Mouse (Mus musculus) kidney, adult 2 months (tissue): ENCODE data around the gene Ddx23. TPM values are rescaled to one million over a fixed set of nuclear protein-coding genes. Genes with fewer than 3 reads are reported as not detected.

Experiments
- DNase-seq: peaks from one replicate; pipeline ENCODE4 v3.0.0; 2021
- H3K27ac ChIP-seq: fragments of 200-500 bp; 2 replicates; pipeline ENCODE4 v1.5.1; 2012; ENCODE audit warnings: low read depth, low read length, control low read depth, inconsistent platforms; ENCODE audit not compliant: insufficient read depth
- H3K27me3 ChIP-seq: fragments of 200-500 bp; replicated peaks from 2 replicates; pipeline ENCODE4 v1.6.1; 2012; ENCODE audit warnings: mild to moderate bottlenecking, moderate library complexity, low read length, inconsistent platforms; ENCODE audit not compliant: control insufficient read depth, insufficient read depth
- H3K36me3 ChIP-seq: fragments of 200-500 bp; 2 replicates; pipeline ENCODE4 v1.6.1; 2012; ENCODE audit warnings: mild to moderate bottlenecking, moderate library complexity, low read length, inconsistent platforms; ENCODE audit not compliant: control insufficient read depth, insufficient read depth
- H3K4me1 ChIP-seq: fragments of 200-500 bp; 2 replicates; pipeline ENCODE4 v1.6.1; 2011; ENCODE audit warnings: low read length; ENCODE audit not compliant: control insufficient read depth, insufficient read depth
- H3K4me3 ChIP-seq: fragments of 200-500 bp; 2 replicates; pipeline ENCODE4 v1.5.1; 2011; ENCODE audit warnings: mild to moderate bottlenecking, low read depth, low read length, control low read depth; ENCODE audit not compliant: insufficient read depth
- CTCF ChIP-seq: fragments of 200-500 bp; conservative IDR thresholded peaks from 2 replicates; pipeline ENCODE4 v1.5.1; 2011; ENCODE audit warnings: low read depth, mild to moderate bottlenecking, control low read depth, low read length, moderate library complexity, mixed read lengths; ENCODE audit not compliant: insufficient read depth, insufficient read length
- POLR2A ChIP-seq: fragments of 200-500 bp; IDR thresholded peaks from one replicate; pipeline ENCODE4 v1.6.1; 2011; ENCODE audit warnings: low read depth, low read length, control low read depth
- WGBS: fragments of 180-500 bp; shearing (Covaris S2); methylation state at CpG from one replicate; pipeline ENCODE4 v1.1.7; 2018; 5-methylcytosine and 5-hydroxymethylcytosine counted together
- polyA plus RNA-seq: library from polyadenylated mRNA; depleted of rRNA; stranded (reverse); fragments of >200 nt; gene quantifications from 2 replicates; pipeline ENCODE4 v1.2.3, GENCODE M21; 2012; rRNA removed

Gene Ddx23
- polyA plus RNA-seq, result 23.8 and 24.4 TPM in 2 replicates

- 3% methylated on average over 48 of the region's 48 CpGs for WGBS
- peak within 1 kb of the TSS; percentile 92 for H3K27ac ChIP-seq
- no peaks in the 10 kb centered on the region for H3K36me3 ChIP-seq
- H3K4me3 ChIP-seq, result peak within 1 kb of the TSS; percentile 67
- no peaks in the 10 kb centered on the region for H3K27me3 ChIP-seq
- no peaks in the 10 kb centered on the region for H3K4me1 ChIP-seq
- no peak for TF ChIP-seq CTCF
- TF ChIP-seq POLR2A, result peak; percentile 38
- peak; percentile 98 for DNase-seq
Measured at GRCm38 (mm10) chr15:98662567-98663545, at the start of gene Ddx23. Gene Ddx23, minus strand, starts transcription at chr15:98662894.

GRCm38 (mm10) chr15:98710442-98710841 lies 47.7 kb upstream of the Ddx23 start:
- TF ChIP-seq POLR2A, result no peak
- TF ChIP-seq CTCF, result peak; percentile 85
- no peak overlapping the region for H3K27ac ChIP-seq
- H3K4me3 ChIP-seq, result no peak overlapping the region
- peak; percentile 57 for DNase-seq
- 10% methylated on average over 9 of the region's 9 CpGs for WGBS
- no peaks in the 10 kb centered on the region for H3K36me3 ChIP-seq
- H3K4me1 ChIP-seq, result peaks cover 8% of the 10 kb centered on the region
- no peaks in the 10 kb centered on the region for H3K27me3 ChIP-seq

- H3K4me1 ChIP-seq, result no peaks in the 10 kb centered on the region
- H3K4me3 ChIP-seq, result peak within 1 kb of the TSS; percentile 58
- no peak within 1 kb of the TSS for H3K27ac ChIP-seq
- no peak for TF ChIP-seq POLR2A
- TF ChIP-seq CTCF, result peak; percentile 75
- 11% methylated on average over 16 of the region's 16 CpGs for WGBS
- no peaks in the 10 kb centered on the region for H3K27me3 ChIP-seq
- H3K36me3 ChIP-seq, result no peaks in the 10 kb centered on the region
- DNase-seq, result peak; percentile 93
Measured at GRCm38 (mm10) chr15:98707766-98708372, 45.2 kb upstream of the Ddx23 start, which contains the start of gene Ccdc65. Gene Ccdc65, plus strand, starts transcription at chr15:98708207.

DNA sequence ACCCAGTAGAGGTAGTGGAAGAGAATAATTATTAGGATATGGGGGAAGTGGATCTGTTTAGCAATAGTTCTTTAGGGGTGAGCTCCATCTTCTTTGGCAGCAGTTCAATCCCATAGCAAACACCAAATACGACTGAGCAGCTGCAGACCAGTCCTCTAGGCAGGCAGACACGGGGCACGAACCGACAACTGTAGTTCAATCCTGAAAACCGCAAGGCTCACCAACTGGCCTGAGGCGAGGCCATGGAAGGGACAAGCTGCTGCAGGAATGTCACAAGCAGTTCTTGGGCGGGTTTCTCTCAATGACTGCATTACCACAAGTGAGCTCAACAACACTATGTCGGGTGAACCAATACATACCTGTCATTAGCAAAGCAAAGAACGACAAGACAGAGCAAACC lies 41.6 kb upstream of the Ddx23 start:
- WGBS, result 63% methylated on average over 9 of the region's 9 CpGs
- no peak for DNase-seq
- Histone ChIP-seq H3K4me1 (no peaks in the 10 kb centered on the region), H3K27me3 (no peaks in the 10 kb centered on the region; the same call in 1 of the 2 replicates), H3K36me3 (no peaks in the 10 kb centered on the region), H3K27ac (no peak overlapping the region), H3K4me3 (no peak overlapping the region)
- TF ChIP-seq POLR2A (no peak), CTCF (no peak)

DNA sequence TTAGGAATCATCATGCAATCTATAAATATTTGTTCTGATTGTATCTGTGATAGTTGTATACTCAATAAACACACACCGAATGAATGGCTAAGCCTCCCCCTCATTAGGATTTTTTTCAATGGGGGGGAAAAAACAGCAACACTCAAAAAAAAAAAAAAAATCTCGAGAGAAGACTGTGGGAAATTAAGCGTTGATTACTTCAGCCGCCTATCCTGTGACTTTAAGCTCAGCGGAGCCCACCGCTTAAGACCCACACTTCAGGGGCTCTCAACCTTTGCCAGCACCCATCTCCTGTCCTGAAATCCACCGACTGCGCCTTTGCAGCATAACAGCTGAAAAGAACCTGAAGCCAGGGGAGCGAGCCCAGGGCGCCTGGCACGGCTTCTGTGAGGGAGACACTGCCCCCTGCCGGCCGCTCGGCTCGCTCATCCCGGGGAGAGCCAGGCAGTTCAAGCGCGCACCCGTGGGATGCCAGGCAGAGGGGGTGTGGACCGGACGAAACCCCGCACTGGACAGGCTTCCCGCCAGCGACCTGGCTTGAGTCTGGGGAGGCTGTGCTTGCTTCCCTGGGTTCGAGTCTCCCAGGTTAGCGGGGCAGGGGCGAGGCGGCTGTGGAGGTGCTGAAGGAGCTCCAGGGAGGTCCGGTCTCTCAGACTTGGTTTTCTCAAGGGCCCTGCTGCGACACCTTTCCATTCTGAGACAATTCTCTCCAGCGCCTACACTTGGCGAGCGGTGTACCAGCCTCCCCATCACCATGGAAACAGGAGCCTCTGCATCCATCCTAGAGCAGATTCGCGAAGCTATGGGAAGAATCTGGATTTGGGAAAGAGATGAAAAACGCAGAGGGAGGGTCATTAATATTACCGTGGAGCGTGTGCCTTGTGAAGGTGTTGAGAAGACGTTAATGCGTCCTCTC lies 36.8 kb upstream of the Ddx23 start:
- no peak for TF ChIP-seq POLR2A
- TF ChIP-seq CTCF, result peak; percentile 81
- no peak overlapping the region for H3K4me3 ChIP-seq
- H3K36me3 ChIP-seq, result no peaks in the 10 kb centered on the region
- peaks cover 9% of the 10 kb centered on the region; the same call in 1 of the 2 replicates for H3K4me1 ChIP-seq
- H3K27me3 ChIP-seq, result no peaks in the 10 kb centered on the region; the same call in 1 of the 2 replicates
- 6% methylated on average over 40 of the region's 40 CpGs for WGBS
- no peak overlapping the region for H3K27ac ChIP-seq
- peak; percentile 90 for DNase-seq

- Histone ChIP-seq H3K27ac (peak overlapping the region; percentile 10; the same call in 1 of the 2 replicates), H3K27me3 (no peaks in the 10 kb centered on the region; the same call in 1 of the 2 replicates), H3K4me1 (peaks cover 9% of the 10 kb centered on the region; the same call in 1 of the 2 replicates), H3K4me3 (no peak overlapping the region), H3K36me3 (no peaks in the 10 kb centered on the region)
- no peak for DNase-seq
- 53% methylated on average over 8 of the region's 8 CpGs for WGBS
- TF ChIP-seq POLR2A (no peak), CTCF (no peak)
Measured at GRCm38 (mm10) chr15:98696216-98696615, 33.5 kb upstream of the Ddx23 start.
